Mouse (Mus musculus) brain, adult 2 months (tissue): ENCODE results near the gene Arhgef10l.

Experiments used
- DNase-seq: peaks from one replicate; pipeline ENCODE4 v3.0.0; 2011; ENCODE audit warnings: low read depth, low spot score

The Arhgef10l gene

DNA sequence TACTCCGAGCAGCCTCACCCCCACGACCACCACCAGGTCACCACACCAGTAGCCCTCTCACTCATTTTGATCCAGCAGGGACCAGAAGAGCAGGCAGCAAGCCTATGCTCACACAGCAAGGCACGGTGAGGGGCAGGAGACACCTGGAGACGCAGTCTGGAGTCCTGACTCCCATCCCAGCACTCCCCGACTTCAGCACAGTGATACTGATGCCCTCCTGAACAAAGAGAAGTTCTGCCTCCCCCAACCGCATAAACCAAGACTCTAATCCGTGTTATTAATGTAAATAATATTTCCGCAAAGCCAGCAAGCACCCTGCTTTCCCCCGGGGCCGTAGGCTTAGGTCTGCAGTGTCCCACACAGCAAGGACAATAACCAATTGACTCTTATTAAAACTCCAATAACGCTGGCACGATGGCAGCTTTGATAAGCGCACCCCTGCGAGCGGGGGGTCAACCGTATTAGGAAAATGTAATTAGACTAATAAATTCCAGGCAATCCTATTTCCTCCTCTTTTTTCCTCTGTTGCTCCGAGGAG lies 198.5 kb downstream of the Arhgef10l start:
- no peak for DNase-seq
